Mouse (Mus musculus) lung, embryonic 16.5 days (tissue): ENCODE measurements around the gene Gm15155. TPM values are rescaled to one million over a fixed set of nuclear protein-coding genes. Genes with fewer than 3 reads are reported as not detected.

Source experiments
- ATAC-seq: fragments of 200-750 bp; cut with Nextera tagmentation; 2 replicates; pipeline ENCODE4 v1.8.0; 2017; ENCODE audit warnings: low read depth, mild to moderate bottlenecking, moderate library complexity
- H3K27ac ChIP-seq: fragments of 300-500 bp; sonication (generic); 2 replicates; pipeline ENCODE4 v1.5.1; 2014; ENCODE audit warnings: mild to moderate bottlenecking, control low read depth, low read length
- H3K27me3 ChIP-seq: fragments of 300-500 bp; sonication (generic); 2 replicates; pipeline ENCODE4 v1.6.1; 2014; ENCODE audit warnings: low read depth, low read length, mixed read lengths; ENCODE audit not compliant: control insufficient read depth, insufficient read depth
- H3K36me3 ChIP-seq: fragments of 300-500 bp; sonication (generic); 2 replicates; pipeline ENCODE4 v1.6.1; 2014; ENCODE audit warnings: low read length; ENCODE audit not compliant: control insufficient read depth, insufficient read depth
- H3K4me1 ChIP-seq: fragments of 300-500 bp; sonication (generic); replicated peaks from 2 replicates; pipeline ENCODE4 v1.6.1; 2014; ENCODE audit warnings: low read length, mixed read lengths; ENCODE audit not compliant: control insufficient read depth, insufficient read depth
- H3K4me2 ChIP-seq: fragments of 300-500 bp; sonication (generic); 2 replicates; pipeline ENCODE4 v1.6.1; 2014; ENCODE audit warnings: low read depth, low read length, control low read depth
- H3K4me3 ChIP-seq: fragments of 300-500 bp; sonication (generic); 2 replicates; pipeline ENCODE4 v1.5.1; 2014; ENCODE audit warnings: mild to moderate bottlenecking, low read length, control low read depth
- H3K9ac ChIP-seq: fragments of 300-500 bp; sonication (generic); 2 replicates; pipeline ENCODE4 v1.6.1; 2014; ENCODE audit warnings: low read length, control low read depth
- H3K9me3 ChIP-seq: fragments of 300-500 bp; sonication (generic); 2 replicates; pipeline ENCODE4 v1.6.1; 2016; ENCODE audit warnings: low read length; ENCODE audit not compliant: control insufficient read depth
- WGBS: fragments of 180-500 bp; shearing (Covaris S2); extraction: QIAGEN DNeasy Blood & Tissue Kit; methylation state at CpG from one replicate; pipeline ENCODE4 v1.1.7; 2014; 5-methylcytosine and 5-hydroxymethylcytosine counted together
- polyA plus RNA-seq: library from polyadenylated mRNA; unstranded; fragments of >200 nt; fragmentation: Nextera tagmentation; extraction: Ambion mirVana; gene quantifications from 2 replicates; pipeline ENCODE4 v1.2.1, GENCODE M21; 2015

Gene Gm15155
- not detected in 2 replicates for polyA plus RNA-seq

- ATAC-seq: no peak
- Histone ChIP-seq H3K4me1 (no peaks in the 10 kb centered on the region), H3K27me3 (peaks cover 25% of the 10 kb centered on the region), H3K27ac (no peak within 1 kb of the TSS), H3K36me3 (no peaks in the 10 kb centered on the region), H3K9me3 (no peaks in the 10 kb centered on the region), H3K4me3 (peak within 1 kb of the TSS; percentile 50), H3K4me2 (peak within 1 kb of the TSS; percentile 90), H3K9ac (no peak within 1 kb of the TSS)
- 15% methylated on average over 19 of the region's 19 CpGs for WGBS
Observed at GRCm38 (mm10) chrX:155624341-155624841, at the start of gene Gm15155. Gm15155 (plus strand) TSS chrX:155624741.

DNA sequence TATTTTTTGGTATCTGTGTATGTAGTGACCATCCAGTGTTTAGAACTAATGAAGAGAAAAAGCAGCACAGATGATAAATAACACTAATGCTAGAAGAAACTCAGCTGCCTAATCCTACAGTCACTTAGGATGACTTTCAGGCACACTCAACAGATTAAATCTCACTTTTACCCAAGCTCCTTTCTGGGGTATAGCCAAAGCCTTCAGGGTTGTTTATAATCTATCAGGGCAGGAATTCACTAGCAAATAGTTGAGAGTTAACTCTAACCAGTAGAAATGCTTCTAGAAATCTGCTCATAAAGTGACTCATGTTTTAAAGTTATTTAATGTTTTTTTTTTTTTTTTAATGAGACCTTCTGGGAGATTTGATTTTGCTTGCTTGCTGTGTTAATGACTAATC is 44.8 kb upstream of the Gm15155 start:
- Histone ChIP-seq H3K9me3 (no peaks in the 10 kb centered on the region), H3K27me3 (no peaks in the 10 kb centered on the region), H3K36me3 (no peaks in the 10 kb centered on the region), H3K4me3 (no peak overlapping the region), H3K27ac (no peak overlapping the region), H3K4me1 (no peaks in the 10 kb centered on the region), H3K9ac (no peak overlapping the region), H3K4me2 (no peak overlapping the region)
- no peak for ATAC-seq

DNA sequence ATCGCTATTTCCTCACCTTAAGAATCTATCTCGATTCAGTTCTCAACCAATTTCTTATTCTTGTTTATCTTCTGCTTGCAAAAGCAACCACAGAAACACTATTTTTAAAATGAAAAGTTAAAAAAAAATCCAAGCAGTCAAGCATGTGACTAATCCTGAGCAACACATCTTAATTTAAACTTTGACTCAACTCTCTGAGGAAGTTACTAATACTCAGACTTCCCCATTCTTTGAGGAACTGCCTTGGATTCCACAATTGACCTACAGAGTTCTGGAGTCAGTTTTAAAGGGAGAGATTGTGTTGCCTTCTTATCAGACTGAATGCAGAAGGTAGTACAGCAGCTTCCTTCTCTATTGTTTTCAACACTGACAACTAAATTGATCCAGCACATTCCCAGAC is 40.0 kb upstream of the Gm15155 start:
- Histone ChIP-seq H3K36me3 (no peaks in the 10 kb centered on the region), H3K4me2 (no peak overlapping the region), H3K27me3 (no peaks in the 10 kb centered on the region), H3K9ac (no peak overlapping the region), H3K4me1 (no peaks in the 10 kb centered on the region), H3K27ac (no peak overlapping the region), H3K4me3 (no peak overlapping the region), H3K9me3 (no peaks in the 10 kb centered on the region)
- ATAC-seq: no peak
- 61% methylated on average over 2 of the region's 2 CpGs for WGBS

- H3K4me2 ChIP-seq: no peak overlapping the region
- H3K9me3 ChIP-seq: no peaks in the 10 kb centered on the region
- 64% methylated on average over 3 of the region's 3 CpGs for whole genome bisulfite sequencing
- H3K4me1 ChIP-seq: no peaks in the 10 kb centered on the region
- no peaks in the 10 kb centered on the region for H3K27me3 ChIP-seq
- H3K4me3 ChIP-seq: no peak overlapping the region
- ATAC-seq: no peak
- no peaks in the 10 kb centered on the region for H3K36me3 ChIP-seq
- H3K27ac ChIP-seq: no peak overlapping the region
- H3K9ac ChIP-seq: no peak overlapping the region
Observed at GRCm38 (mm10) chrX:155591490-155591889, 33.1 kb upstream of the Gm15155 start.

GRCm38 (mm10) chrX:155592467-155592866 is 32.1 kb upstream of the Gm15155 start:
- no peak for ATAC-seq
- H3K4me3 ChIP-seq: no peak overlapping the region
- no peak overlapping the region for H3K4me2 ChIP-seq
- H3K4me1 ChIP-seq: no peaks in the 10 kb centered on the region
- 53% methylated on average over 2 of the region's 2 CpGs for WGBS
- H3K9ac ChIP-seq: no peak overlapping the region
- no peak overlapping the region for H3K27ac ChIP-seq
- H3K36me3 ChIP-seq: no peaks in the 10 kb centered on the region
- no peaks in the 10 kb centered on the region for H3K9me3 ChIP-seq
- H3K27me3 ChIP-seq: no peaks in the 10 kb centered on the region

DNA sequence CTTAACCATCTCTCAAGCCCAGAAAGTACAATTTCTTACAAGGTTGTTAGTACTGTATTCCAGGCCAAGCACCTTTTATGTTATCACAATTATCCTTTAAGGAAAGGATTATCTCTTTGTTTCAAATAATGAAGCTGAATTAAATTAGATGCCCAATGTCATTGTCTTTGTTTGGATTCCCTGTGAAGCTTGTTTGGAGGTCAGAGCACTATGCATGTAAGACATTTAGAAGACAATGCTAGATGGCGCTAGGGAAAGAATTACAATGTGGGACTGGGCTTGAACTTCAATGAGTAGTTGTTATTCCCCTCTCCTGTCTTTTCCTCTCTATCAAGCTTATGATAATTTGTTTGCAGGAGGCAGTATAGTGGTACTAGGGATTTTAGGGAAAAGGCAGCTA is 29.9 kb upstream of the Gm15155 start:
- Histone ChIP-seq H3K4me2 (no peak overlapping the region), H3K27me3 (no peaks in the 10 kb centered on the region), H3K9me3 (no peaks in the 10 kb centered on the region), H3K36me3 (no peaks in the 10 kb centered on the region), H3K4me3 (no peak overlapping the region), H3K27ac (no peak overlapping the region), H3K9ac (no peak overlapping the region), H3K4me1 (no peaks in the 10 kb centered on the region)
- WGBS: 60% methylated on average over 1 of the region's 1 CpGs
- ATAC-seq: no peak

DNA sequence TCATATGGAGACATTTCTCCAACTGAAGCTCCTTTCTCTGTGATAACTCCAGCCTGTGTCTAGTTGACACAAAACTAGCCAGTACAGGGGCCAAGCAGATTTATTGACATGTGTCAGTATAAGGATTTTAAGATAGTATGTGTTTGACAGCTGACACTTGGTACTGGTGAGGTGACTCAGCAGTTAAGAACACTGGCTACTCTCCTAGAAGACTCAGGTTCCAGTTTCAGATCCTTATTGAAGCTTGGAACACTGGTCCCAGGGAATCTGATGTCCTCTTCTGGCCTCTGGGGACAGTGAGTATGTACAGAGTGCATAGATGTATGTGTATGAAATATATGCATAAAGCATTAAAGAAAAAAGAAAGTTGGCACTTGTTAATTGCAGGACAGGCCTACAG is 28.2 kb upstream of the Gm15155 start:
- Histone ChIP-seq H3K9ac (no peak overlapping the region), H3K36me3 (no peaks in the 10 kb centered on the region), H3K4me3 (no peak overlapping the region), H3K27me3 (no peaks in the 10 kb centered on the region), H3K27ac (no peak overlapping the region), H3K9me3 (no peaks in the 10 kb centered on the region), H3K4me1 (no peaks in the 10 kb centered on the region), H3K4me2 (no peak overlapping the region)
- no peak for ATAC-seq

- no peak for ATAC-seq
- Histone ChIP-seq H3K9me3 (no peaks in the 10 kb centered on the region), H3K36me3 (no peaks in the 10 kb centered on the region), H3K4me2 (no peak overlapping the region), H3K9ac (no peak overlapping the region), H3K4me3 (no peak overlapping the region), H3K4me1 (no peaks in the 10 kb centered on the region), H3K27ac (no peak overlapping the region), H3K27me3 (no peaks in the 10 kb centered on the region)
- WGBS: 64% methylated on average over 2 of the region's 2 CpGs
Observed at GRCm38 (mm10) chrX:155601196-155601595, 23.3 kb upstream of the Gm15155 start.

DNA sequence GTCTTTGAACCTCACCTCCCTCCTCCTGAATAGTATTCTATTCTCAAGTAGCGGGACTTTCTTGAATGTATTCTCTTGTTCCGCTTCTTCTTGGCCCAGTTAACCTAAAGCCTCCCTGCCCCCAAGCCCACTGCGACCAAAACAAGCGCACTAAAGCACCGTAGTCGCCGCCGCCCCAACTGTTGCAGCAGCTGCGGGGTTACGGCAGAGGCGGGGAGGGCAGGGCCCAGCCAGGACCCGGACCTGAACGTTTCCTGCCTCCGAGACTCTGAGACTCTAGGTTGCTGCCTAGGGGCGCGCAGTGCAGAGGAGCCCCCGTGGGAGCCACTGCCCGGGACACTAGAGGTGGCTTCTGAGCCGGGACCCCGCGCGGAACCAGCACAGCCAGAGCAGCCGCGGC is 2.0 kb upstream of the Gm15155 start:
- peaks cover 25% of the 10 kb centered on the region for H3K27me3 ChIP-seq
- ATAC-seq: no peak
- H3K9ac ChIP-seq: no peak overlapping the region
- WGBS: 9% methylated on average over 21 of the region's 24 CpGs
- no peak overlapping the region for H3K27ac ChIP-seq
- peak overlapping the region; percentile 50 for H3K4me3 ChIP-seq
- H3K4me2 ChIP-seq: peak overlapping the region; percentile 90
- no peaks in the 10 kb centered on the region for H3K9me3 ChIP-seq
- H3K4me1 ChIP-seq: no peaks in the 10 kb centered on the region
- H3K36me3 ChIP-seq: no peaks in the 10 kb centered on the region

- ATAC-seq: peak; percentile 47
Observed at GRCm38 (mm10) chrX:155622961-155623599, 1.5 kb upstream of the Gm15155 start.

More at GRCm38 (mm10) chrX:155622961-155623599, 1.5 kb upstream of the Gm15155 start:
- Histone ChIP-seq H3K4me1 (no peaks in the 10 kb centered on the region), H3K9ac (no peak overlapping the region), H3K4me2 (peak overlapping the region; percentile 90), H3K27ac (no peak overlapping the region), H3K27me3 (peaks cover 25% of the 10 kb centered on the region), H3K9me3 (no peaks in the 10 kb centered on the region), H3K4me3 (peak overlapping the region; percentile 50), H3K36me3 (no peaks in the 10 kb centered on the region)
- 26% methylated on average over 24 of the region's 69 CpGs for WGBS
